Mouse (Mus musculus) spleen, adult 2 months (tissue): ENCODE measurements around the gene Nceh1.

Source experiments
- CTCF ChIP-seq: fragments of 200-500 bp; IDR thresholded peaks from 2 replicates; pipeline ENCODE4 v1.5.1; 2011; ENCODE audit warnings: mild to moderate bottlenecking, inconsistent platforms; ENCODE audit not compliant: insufficient read depth, insufficient read length, insufficient replicate concordance; ENCODE audit errors: extremely low read depth
- POLR2A ChIP-seq: fragments of 200-500 bp; IDR thresholded peaks from 2 replicates; pipeline ENCODE4 v1.6.1; 2011; ENCODE audit warnings: low read depth, low read length, inconsistent platforms

- TF ChIP-seq POLR2A (no peak), CTCF (no peak)
Observed at GRCm38 (mm10) chr3:27162410-27162804, 20.4 kb upstream of the Nceh1 start.
